Mouse (Mus musculus) stomach, postnatal 0 days (tissue): Measurements from ENCODE around the gene Naa80. TPM values are rescaled to one million over a fixed set of nuclear protein-coding genes. Genes with fewer than 3 reads are reported as not detected.

ENCODE experiments used
- ATAC-seq: fragments of 200-750 bp; cut with Nextera tagmentation; 2 replicates; pipeline ENCODE4 v1.8.0; 2017; ENCODE audit not compliant: low FRiP score, low TSS enrichment
- DNase-seq: peaks from one replicate; pipeline ENCODE4 v3.0.0-alpha.2; 2016; ENCODE audit warnings: low spot score
- H3K27ac ChIP-seq: fragments of 300-500 bp; sonication (generic); replicated peaks from 2 replicates; pipeline ENCODE4 v1.5.1; 2014; ENCODE audit warnings: mild to moderate bottlenecking, control low read depth
- H3K27me3 ChIP-seq: fragments of 300-500 bp; sonication (generic); 2 replicates; pipeline ENCODE4 v1.6.1; 2014; ENCODE audit warnings: low read length; ENCODE audit not compliant: control insufficient read depth, insufficient read depth
- H3K36me3 ChIP-seq: fragments of 300-500 bp; sonication (generic); 2 replicates; pipeline ENCODE4 v1.6.1; 2014; ENCODE audit warnings: low read length, mixed read lengths; ENCODE audit not compliant: control insufficient read depth, insufficient read depth
- H3K4me1 ChIP-seq: fragments of 300-500 bp; sonication (generic); replicated peaks from 2 replicates; pipeline ENCODE4 v1.6.1; 2014; ENCODE audit warnings: antibody characterized with exemption; ENCODE audit not compliant: control insufficient read depth, insufficient read depth
- H3K4me2 ChIP-seq: fragments of 300-500 bp; sonication (generic); replicated peaks from 2 replicates; pipeline ENCODE4 v1.6.1; 2014; ENCODE audit warnings: low read depth, mild to moderate bottlenecking, control low read depth, moderate library complexity
- H3K4me3 ChIP-seq: fragments of 300-500 bp; sonication (generic); 2 replicates; pipeline ENCODE4 v1.5.1; 2014; ENCODE audit warnings: low read depth, low read length, control low read depth
- H3K9ac ChIP-seq: fragments of 300-500 bp; sonication (generic); 2 replicates; pipeline ENCODE4 v1.6.1; 2014; ENCODE audit warnings: mild to moderate bottlenecking, low read length, control low read depth, mixed read lengths
- H3K9me3 ChIP-seq: fragments of 300-500 bp; sonication (generic); 2 replicates; pipeline ENCODE4 v1.6.1; 2016; ENCODE audit warnings: low read length; ENCODE audit not compliant: control insufficient read depth
- CTCF ChIP-seq: IDR thresholded peaks from 2 replicates; pipeline ENCODE4 v1.5.1; 2016; ENCODE audit warnings: antibody characterized with exemption, low read depth, mild to moderate bottlenecking, moderate library complexity
- EP300 ChIP-seq: optimal IDR thresholded peaks from 2 replicates; pipeline ENCODE3; 2016; ENCODE audit warnings: antibody characterized with exemption
- WGBS: fragments of 180-500 bp; shearing (Covaris S2); extraction: QIAGEN DNeasy Blood & Tissue Kit; methylation state at CpG from one replicate; pipeline ENCODE4 v1.1.7; 2014; 5-methylcytosine and 5-hydroxymethylcytosine counted together
- polyA plus RNA-seq: library from polyadenylated mRNA; unstranded; fragments of >200 nt; fragmentation: Nextera tagmentation; extraction: Ambion mirVana; gene quantifications from 2 replicates; pipeline ENCODE4 v1.2.1, GENCODE M21; 2015

Naa80 gene
- polyA plus RNA-seq, 1 experiment from 2014 or later: 13.3 TPM

DNA sequence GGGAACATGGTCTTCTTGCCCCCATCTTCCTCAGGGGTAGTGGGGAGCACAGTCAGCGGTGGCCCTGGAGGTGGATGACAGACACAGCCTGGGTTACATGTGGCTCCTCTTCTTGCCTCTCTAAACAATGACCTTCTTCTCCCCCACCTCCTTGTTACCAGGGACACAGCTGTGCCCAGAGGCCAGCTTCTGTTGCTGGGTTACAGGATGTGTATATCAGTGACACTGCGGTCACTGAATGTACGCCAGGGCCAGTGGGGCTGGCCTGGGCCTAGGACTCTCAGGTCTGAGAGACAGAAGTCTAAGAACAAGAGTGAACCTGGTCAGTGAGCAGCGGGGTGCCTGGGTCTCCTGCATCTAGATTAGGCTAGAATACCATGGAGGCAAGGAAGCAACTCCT, 36.3 kb downstream of the Naa80 start:
- Histone ChIP-seq H3K9ac (no peak overlapping the region), H3K27me3 (no peaks in the 10 kb centered on the region), H3K36me3 (peaks cover 30% of the 10 kb centered on the region), H3K9me3 (no peaks in the 10 kb centered on the region), H3K27ac (no peak overlapping the region), H3K4me3 (no peak overlapping the region), H3K4me2 (no peak overlapping the region), H3K4me1 (peaks cover 10% of the 10 kb centered on the region)
- ATAC-seq (no peak), DNase-seq (no peak)
- no peak for TF ChIP-seq EP300
- no peak for TF ChIP-seq CTCF
- WGBS: 93% methylated on average over 4 of the region's 4 CpGs

DNA sequence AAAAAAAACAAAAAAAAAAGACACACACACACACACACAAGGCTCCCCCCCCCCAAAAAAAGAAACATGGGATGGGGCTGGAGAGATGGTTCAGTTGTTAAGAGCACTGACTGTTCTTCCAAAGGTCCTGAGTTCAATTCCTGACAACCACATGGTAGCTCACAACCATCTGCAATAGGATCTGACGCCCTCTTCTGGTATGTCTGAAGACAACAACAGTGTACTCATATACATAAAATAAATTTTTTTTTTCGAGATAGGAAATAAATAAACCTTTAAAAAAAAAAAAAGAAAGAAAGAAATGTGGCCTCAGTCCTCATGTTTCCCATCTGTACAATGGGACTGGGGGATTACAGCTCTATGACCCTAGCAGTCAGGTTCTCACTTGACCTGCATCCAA, 38.8 kb downstream of the Naa80 start:
- Histone ChIP-seq H3K4me2 (no peak overlapping the region), H3K36me3 (peaks cover 30% of the 10 kb centered on the region), H3K27ac (no peak overlapping the region), H3K4me3 (no peak overlapping the region), H3K4me1 (no peaks in the 10 kb centered on the region; the same call in 1 of the 2 replicates), H3K9me3 (no peaks in the 10 kb centered on the region), H3K27me3 (no peaks in the 10 kb centered on the region), H3K9ac (no peak overlapping the region)
- DNase-seq (no peak), ATAC-seq (no peak)
- TF ChIP-seq EP300: no peak
- TF ChIP-seq CTCF: peak; percentile 42
- WGBS: 76% methylated on average over 2 of the region's 2 CpGs

DNA sequence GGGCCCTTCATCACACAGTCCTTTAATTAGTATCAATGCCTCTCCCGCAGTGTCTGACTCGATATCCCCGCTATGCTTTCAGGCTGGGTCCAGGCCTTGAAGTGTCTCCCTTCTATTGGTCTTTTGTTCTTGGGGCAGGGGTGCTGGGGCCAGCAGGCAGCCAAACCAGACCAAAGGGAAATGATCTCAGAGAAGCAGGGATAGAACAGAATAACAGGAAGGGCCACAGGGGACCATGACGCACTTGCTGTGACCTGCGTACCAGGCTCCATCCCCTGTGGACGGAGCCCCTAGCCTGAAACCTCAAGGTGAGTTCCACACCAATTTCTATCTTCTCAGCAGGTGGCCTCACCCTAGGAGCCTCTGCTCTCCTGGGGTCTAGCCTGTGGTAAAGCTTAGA, 39.4 kb downstream of the Naa80 start:
- TF ChIP-seq CTCF: no peak
- TF ChIP-seq EP300: no peak
- Histone ChIP-seq H3K4me2 (no peak overlapping the region), H3K27ac (peak overlapping the region; percentile 49; the same call in 1 of the 2 replicates), H3K27me3 (no peaks in the 10 kb centered on the region), H3K4me3 (no peak overlapping the region), H3K9me3 (no peaks in the 10 kb centered on the region), H3K4me1 (no peaks in the 10 kb centered on the region; the same call in 1 of the 2 replicates), H3K36me3 (peaks cover 30% of the 10 kb centered on the region), H3K9ac (no peak overlapping the region)
- no peak for ATAC-seq
- WGBS: 86% methylated on average over 6 of the region's 6 CpGs
- no peak for DNase-seq

DNA sequence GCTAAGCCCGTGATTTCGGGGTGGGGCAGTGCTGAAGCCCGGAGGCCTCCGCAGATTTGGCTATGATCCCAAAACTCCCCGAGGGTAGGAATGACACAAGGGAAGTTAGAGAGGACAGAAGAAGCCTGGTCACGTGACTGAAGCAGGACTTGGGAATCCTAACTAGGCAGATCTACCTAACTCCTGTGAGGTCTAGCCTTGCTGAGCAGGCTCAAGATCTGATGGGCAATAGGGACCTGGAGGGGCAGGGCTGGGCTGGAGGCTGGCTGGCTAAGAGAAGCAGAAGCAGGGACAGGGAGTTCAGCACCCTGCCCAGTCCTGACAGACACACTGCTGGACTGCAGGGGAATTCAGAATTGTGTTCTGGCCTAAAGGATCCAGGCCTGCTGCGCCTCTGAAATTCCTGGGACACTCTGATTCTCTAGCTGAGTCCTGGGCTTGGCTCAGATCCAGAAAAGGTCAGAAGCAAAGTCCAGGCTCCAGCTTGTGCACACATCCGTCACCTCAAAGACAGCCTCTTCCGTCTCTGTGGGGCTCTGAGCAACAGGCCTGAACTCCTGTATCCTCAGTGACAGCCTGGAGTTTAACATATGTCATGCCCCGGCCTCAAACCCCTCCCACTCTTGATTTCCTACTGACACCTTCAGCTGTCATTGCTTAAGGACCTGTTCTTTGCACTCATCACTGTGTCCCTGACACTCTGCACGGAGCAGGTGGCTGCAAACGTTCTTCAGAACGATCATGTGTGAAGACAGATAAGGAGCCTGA, 40.3 kb downstream of the Naa80 start:
- 16% methylated on average over 13 of the region's 13 CpGs for WGBS
- no peak for TF ChIP-seq CTCF
- TF ChIP-seq EP300: no peak

DNA sequence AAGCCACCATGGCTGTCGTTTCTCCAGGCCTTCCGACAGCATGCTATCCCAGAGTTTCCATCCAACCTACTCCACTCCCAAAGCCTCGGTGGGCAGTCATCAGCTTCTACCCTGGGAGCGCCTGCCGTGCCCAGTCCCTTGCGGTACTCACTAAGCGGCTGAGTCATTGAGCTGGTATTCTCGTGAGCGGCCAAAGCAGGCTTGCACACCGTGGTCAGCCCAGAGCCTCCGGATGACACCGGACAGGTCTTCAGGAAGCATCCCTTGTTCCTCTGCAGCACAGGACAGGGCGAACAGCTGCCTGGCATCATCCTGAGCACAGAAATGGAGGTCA, 40.8 kb downstream of the Naa80 start:
- Histone ChIP-seq H3K4me3 (no peak overlapping the region), H3K4me2 (no peak overlapping the region), H3K27ac (peak overlapping the region; percentile 86), H3K9me3 (no peaks in the 10 kb centered on the region), H3K4me1 (no peaks in the 10 kb centered on the region; the same call in 1 of the 2 replicates), H3K9ac (no peak overlapping the region), H3K27me3 (no peaks in the 10 kb centered on the region), H3K36me3 (peaks cover 30% of the 10 kb centered on the region)
- peak; percentile 62 for ATAC-seq
- 42% methylated on average over 13 of the region's 13 CpGs for WGBS
- DNase-seq: peak; percentile 54
- TF ChIP-seq CTCF (no peak), EP300 (no peak)

More for the DNA sequence above, 40.3 kb downstream of the Naa80 start:
- Histone ChIP-seq H3K4me3 (no peak overlapping the region), H3K9ac (peak overlapping the region; percentile 18; the same call in 1 of the 2 replicates), H3K27ac (peak overlapping the region; percentile 86), H3K4me2 (no peak overlapping the region), H3K4me1 (no peaks in the 10 kb centered on the region; the same call in 1 of the 2 replicates), H3K9me3 (no peaks in the 10 kb centered on the region), H3K27me3 (no peaks in the 10 kb centered on the region), H3K36me3 (peaks cover 30% of the 10 kb centered on the region)
- ATAC-seq (peak; percentile 83), DNase-seq (peak; percentile 83)

DNA sequence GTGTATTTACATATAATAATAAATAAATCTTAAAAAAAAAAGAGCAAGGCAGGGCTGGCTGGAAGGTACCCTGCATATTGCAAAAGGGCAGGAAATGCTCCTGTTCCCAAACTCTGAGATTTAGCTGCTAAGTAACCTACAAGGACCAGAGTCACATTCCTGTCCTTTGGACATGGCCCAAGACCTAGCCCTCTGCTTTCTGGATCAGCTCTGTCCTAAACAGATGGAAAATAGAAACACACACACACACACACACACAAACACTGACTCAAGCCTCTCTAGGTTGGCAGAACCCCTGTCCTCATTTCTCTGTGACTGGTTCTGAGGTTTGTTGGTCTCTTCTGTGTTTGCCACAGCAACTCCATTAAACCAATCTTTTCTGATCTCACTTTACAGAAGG, 42.3 kb downstream of the Naa80 start:
- no peak for DNase-seq
- Histone ChIP-seq H3K4me2 (no peak overlapping the region), H3K27ac (0 out of 2 replicates have a peak overlapping the region, but pooled peaks have one; percentile 14), H3K9ac (no peak overlapping the region), H3K9me3 (no peaks in the 10 kb centered on the region), H3K4me3 (no peak overlapping the region), H3K4me1 (no peaks in the 10 kb centered on the region; the same call in none of the 2 replicates), H3K27me3 (no peaks in the 10 kb centered on the region), H3K36me3 (peaks cover 22% of the 10 kb centered on the region)
- no peak for TF ChIP-seq CTCF
- TF ChIP-seq EP300: no peak
- no peak for ATAC-seq
